Mouse (Mus musculus) MN1 (cell line): ENCODE measurements at regions not wholly inside any gene's neighbourhood (a gene's known extent, or its start where the extent isn't known, plus 50 kb on each side); places are given as distances from the start of the nearest gene placed in this dataset.

ENCODE experiments used
- DNase-seq: peaks from one replicate; pipeline ENCODE4 v3.0.0-alpha.2; 2016; ENCODE audit warnings: low spot score

GRCm38 (mm10) chr7:67462591-67462990, 89.9 kb upstream of the Mef2a start:
- no peak for DNase-seq

DNA sequence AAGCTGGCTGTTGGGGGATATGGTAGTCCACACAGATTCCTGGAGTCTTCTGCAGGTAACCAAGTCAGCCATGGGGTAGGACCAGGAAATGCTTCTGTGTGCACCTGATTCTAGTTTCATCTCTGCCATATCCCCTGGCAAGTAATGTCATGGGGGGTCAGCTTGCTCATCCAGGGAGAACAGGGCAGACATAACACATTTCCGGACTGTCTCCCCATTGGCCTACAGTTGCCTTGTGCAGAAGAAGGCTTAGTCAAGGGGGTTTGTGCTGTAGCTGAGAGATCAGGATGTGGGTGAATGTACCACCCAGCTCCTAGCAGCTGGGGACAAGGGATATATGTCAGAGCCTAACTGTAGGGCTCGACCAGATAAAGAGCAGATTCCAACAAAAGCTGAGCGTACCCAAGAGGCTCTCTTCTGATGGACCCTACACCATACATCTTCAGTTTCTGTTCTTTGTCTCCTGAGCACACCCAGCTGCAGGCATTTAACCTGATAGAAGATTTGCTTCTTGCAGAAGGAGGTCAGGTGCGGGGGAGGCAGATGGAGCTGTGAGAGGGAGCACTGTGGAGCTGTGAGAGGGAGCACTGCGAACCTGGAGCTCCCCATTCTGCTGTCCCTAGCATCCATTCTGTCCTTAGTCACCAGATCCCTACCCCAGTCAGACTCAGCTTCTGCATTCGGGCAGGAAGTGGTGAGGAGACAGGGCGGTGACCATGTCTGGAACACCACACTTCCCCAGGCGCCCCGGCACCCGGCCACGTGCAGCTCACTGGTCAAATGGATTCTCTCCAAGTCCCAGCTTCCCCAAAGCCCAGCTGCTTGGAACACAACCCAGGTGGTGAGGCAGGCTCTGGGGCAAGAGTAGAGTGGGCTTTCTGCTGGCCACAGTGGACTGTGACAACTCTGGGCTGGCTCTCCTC, 88.9 kb upstream of the Mef2a start:
- DNase-seq, result peak; percentile 14

DNA sequence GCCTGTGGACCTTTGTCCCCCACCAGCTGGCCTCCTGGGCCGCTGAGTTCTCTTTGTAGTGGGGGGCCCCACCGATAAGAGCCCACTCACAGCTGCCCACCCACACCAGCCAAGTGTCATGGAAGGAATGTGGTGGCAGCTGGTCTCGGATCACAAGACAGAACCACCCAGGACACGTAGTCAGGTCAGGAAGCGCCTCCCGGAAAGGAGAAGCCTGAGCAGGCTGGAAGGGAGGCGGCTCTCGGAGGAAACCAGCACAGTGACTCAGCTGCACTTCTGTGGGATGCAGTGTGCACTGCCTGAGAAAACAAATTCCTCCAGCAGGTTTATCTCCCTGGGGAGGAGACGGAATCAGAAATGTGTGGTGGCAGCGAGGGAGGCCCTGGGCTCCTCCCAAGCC, 87.2 kb upstream of the Mef2a start:
- DNase-seq, result no peak

DNA sequence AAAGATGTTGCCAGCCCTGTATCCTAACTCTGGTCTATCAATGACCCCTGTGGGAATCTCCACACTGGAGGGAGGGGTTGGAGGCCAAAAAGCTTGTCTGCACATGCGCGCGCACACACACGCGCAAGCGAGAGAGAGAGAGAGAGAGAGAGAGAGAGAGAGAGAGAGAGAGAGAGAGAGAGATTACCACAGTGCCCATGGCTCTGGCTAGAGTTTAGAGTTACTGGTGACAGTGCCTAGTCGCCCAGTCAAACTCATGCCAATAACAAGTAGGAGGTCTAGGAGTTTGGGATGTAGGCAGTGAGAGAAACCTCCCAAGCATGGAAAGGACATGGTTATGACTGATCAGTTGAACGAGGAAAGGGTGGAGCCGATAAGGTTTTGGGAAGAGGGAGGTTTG, 86.6 kb upstream of the Mef2a start:
- DNase-seq, result no peak

GRCm38 (mm10) chr7:67458640-67459039, 86.0 kb upstream of the Mef2a start:
- DNase-seq, result no peak

GRCm38 (mm10) chr7:67457898-67458297, 85.2 kb upstream of the Mef2a start:
- no peak for DNase-seq

- DNase-seq, result no peak
These were observed 83.4 kb upstream of the Mef2a start for GRCm38 (mm10) chr7:67456015-67456414.

- DNase-seq, result no peak
These were observed 81.8 kb upstream of the Mef2a start for GRCm38 (mm10) chr7:67454458-67454857.

DNA sequence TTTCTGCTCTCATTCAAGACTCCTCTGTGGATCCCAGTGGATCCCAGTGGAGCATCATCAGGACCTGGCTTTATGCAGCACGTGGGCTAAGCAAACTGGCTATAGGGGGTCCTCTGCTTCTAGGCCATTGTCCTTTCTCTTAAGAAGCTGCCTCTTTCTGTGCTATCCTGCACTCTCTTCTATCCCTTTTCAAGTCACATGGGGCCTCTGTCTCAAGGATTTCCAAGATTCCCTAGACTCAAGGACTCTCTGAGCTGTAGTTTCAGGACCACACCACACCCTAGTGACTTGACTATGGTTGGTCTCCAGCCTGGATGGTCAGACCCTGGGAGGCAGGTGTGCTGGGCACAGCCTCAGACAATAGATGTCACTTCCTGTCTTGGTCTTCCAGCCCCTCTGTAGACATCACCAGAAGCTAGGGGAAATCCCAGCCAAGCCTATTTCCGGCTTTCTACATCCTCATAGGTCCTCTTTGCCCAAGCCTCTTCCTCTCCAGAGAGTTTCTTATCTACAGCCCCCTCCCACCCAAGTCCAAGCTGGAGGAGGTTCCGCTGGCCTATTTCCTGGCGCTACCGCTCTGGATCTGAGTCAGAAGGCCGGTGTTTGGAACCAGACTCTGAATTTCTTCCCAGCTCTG, 78.6 kb upstream of the Mef2a start:
- DNase-seq, result no peak

DNA sequence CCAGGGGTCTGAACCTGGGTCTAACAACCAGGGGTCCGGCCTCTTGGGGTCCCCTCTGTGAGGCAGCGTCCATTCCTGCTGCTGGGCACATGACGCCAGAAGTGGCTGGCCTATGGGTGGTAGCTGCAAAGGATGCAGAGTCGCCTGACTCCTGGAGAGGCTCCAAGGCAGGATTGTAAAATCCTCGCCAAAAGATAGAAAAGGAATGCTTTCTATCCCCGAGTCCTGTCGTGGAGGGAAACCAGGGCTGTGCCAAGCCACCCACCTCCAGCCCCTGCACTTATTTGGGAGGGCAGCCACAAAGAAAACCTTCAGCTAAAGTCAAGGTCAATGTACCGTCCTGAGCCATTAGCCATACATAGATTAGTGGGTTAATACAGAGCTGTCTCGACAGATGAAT, 73.9 kb upstream of the Mef2a start:
- DNase-seq, result no peak

DNA sequence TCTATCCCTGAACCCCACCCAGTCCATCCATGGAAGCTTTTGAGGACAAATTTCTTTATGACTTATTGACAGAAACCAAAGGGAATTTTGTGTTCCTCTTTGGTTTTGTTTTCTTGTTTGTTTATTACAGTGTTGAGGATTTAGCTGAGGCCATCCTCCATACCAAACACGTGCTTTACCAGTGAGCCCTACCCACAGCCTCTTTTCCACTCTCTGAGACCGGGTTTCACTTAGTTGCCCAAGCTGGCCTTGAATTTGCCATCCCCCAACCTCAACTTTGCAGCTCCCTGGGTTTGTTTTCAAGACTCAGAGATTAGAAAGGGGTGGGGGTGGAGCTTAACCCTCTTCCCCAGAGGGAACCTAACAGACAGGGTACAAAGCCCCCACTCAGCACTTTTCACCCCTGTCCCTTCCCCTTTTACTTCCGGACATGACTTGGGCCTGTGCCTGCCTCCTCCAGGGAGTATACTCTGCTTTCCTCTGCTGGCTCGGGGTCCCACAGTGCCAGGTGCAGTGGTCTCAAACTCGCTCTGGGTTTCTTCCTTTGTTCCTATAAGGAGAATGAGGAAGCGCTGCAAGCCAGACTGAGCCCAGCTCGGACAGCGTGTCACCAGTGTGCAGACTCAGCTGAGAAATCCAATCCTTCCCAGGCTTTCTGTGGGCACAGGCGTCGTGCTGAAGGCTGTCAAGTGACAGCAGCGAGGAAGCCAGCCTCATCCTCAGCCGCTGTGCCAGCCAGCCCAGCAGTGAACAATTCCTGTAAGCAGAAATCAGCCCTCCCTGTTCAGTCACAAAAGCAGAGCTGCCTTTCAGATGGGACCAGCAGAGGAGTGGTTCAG, 72.8 kb upstream of the Mef2a start:
- DNase-seq, result no peak

- no peak for DNase-seq
These were observed 71.9 kb upstream of the Mef2a start for GRCm38 (mm10) chr7:67444523-67444942.

DNA sequence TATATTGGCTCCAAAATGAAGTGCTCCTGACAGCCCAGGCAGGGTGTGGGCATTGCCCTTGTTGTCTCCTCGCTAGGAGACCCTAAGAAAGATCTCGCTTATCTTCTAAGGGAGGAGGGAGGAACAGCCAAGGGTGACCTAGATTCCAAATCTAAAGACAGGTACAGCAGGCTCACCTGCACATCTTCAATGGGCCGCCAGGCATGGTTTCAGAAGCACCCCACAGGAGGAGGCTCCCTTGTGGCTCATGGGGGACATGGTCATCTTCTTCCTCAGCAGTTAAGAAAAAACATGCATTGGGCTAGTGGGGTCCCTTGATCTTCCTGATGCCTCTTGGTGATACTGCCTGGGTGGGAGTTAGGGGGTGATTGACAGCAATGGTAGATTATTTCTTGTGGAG, 71.0 kb upstream of the Mef2a start:
- no peak for DNase-seq

GRCm38 (mm10) chr7:67443001-67443555, 70.4 kb upstream of the Mef2a start:
- DNase-seq, result peak; percentile 80

- DNase-seq, result peak; percentile 22
These were observed 69.6 kb upstream of the Mef2a start for GRCm38 (mm10) chr7:67442284-67442683.

DNA sequence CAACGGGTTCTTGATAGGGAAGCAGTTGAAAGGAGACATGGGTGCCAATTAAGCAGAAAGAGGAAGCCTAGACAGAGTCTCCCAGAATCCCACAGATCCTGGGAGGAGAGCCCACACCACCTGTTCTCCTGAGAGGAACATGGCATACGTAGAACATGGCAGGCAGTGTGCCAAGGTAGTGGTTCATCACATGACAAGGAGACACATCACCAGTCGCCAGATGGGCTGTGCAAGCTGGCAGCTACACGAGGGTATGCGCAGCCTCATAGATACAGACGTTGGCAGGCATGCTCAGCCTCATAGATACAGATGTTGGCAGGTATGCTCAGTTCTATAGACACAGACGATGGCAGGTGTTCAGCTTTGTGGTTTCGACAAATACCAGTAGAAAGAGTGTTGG, 68.1 kb upstream of the Mef2a start:
- no peak for DNase-seq

DNA sequence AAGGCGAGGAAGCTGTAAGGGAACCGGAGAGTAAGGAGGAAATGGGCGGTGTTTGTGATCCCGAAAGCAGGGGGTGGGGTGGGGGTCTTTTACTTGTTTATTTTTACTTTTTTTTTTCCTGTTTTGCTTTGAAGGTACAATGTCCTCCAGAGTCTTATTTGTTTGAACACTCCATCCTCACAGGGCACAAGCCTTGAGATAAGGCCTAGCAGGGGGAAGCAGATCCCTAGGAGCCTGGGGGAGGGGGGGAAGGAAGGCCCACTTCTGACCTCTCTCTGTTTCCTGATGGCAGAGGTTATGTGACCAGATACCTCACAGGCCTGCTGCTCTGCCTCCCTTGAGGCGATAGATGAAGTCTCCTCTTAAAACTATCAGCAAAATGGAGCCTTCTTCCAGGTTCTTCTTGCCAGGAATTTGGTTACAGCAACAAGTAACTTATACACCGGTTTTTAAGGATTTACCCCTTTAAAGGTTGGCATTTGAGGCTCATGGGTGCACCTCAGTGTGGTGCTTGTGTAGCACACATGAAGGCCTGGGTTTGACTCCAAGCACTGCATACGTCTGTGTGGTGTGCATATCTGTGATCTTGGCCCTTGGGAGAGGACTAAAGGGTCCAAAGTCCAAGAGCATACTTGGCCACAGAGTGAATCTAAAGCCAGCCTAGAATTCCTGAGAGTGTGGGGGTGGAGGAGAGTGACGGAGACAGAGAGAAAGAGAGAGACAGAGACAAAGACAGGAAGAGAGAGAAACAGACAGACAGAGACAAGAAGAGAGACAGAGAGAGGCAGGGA, 64.8 kb upstream of the Mef2a start:
- DNase-seq, result no peak

- DNase-seq, result peak; percentile 84
These were observed 63.1 kb upstream of the Mef2a start for GRCm38 (mm10) chr7:67435643-67436339.

DNA sequence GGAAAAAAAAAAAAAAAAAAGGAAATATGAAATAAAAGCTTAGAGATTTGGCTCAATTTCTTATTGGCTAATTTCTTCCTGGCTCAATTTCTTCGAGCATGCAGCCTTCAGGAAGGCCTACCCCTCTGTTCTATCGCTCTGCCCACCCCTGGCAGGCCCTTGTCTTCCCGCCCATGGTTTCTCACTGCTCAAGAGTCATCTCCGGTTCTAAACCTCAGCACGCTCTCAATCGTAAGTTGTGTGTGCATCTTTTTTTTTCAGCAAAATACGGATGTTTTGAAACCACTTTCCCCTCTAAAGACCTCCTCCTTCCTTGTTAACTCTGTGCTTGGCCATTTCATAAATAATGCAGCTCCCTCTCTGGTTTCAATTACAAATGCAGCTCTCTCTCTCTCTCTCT, 58.3 kb upstream of the Mef2a start:
- DNase-seq, result no peak

DNA sequence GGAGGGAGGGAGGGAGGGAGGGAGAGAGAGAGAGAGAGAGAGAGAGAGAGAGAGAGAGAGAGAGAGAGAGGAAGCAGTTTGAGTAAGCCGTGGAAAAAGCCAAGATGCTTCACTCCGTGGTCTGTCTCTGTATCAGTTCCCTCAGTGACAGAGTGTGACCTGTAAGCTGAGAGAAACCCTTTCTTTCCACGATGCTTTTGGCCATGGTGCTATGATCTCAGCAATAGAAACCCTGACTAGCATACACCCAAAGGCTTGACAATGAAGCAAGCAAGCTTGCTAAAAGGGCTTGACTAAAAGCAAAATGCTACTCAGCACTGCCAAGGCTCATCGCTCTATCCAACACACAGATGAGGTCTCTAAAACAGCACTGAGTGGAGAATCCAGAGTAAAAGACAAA, 57.4 kb upstream of the Mef2a start:
- no peak for DNase-seq
